Mouse (Mus musculus) stomach, postnatal 0 days (tissue): ENCODE results near the gene Ildr1.

Experiments used
- CTCF ChIP-seq: IDR thresholded peaks from 2 replicates; pipeline ENCODE4 v1.5.1; 2016; ENCODE audit warnings: antibody characterized with exemption, low read depth, mild to moderate bottlenecking, moderate library complexity
- EP300 ChIP-seq: optimal IDR thresholded peaks from 2 replicates; pipeline ENCODE3; 2016; ENCODE audit warnings: antibody characterized with exemption

DNA sequence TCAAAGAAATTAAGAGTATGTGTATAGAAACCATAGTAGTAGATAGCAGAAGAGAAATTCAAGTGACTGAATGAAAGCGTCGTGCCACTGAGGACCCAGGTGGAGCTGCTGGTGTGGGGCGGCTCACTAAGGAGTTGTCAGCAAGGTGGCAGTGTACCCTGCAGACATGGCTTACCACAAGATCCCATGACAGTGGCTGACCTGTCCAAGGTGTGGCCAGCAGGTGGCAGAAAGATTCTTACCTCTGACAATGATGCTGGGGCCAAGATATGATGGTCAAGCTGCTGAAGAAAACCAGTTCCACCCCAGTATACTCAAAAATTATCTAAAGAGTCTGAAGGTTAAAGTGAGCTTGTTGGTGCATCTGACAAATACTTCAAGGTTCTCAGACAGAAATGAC lies 41.6 kb downstream of the Ildr1 start:
- peak; percentile 47 for TF ChIP-seq CTCF
- TF ChIP-seq EP300: no peak
